Mouse (Mus musculus): ENCODE measurements around the gene Clec4f. TPM values are rescaled to one million over a fixed set of nuclear protein-coding genes. Genes with fewer than 3 reads are reported as not detected.
A peak's percentile ranks its signal among the peaks of the same experiment; 100 is the strongest.

Clec4f gene
- total and polyA plus RNA-seq, 2 experiments from 2014 or later: 0.05 TPM; not detected in 1

- Histone ChIP-seq H3K36me3 (ENCODE audit: insufficient read depth, low read length) (no peaks in the 10 kb centered on the region), H3K4me2 (ENCODE audit: low read depth, low read length) (no peak overlapping the region), H3K27me3 (ENCODE audit: insufficient read depth, low read length) (peaks cover 76% of the 10 kb centered on the region), H3K27ac (no peak overlapping the region), H3K9ac (replicated peaks; ENCODE audit: low read length) (no peak overlapping the region), H3K4me1 (ENCODE audit: insufficient read depth, low read length) (no peaks in the 10 kb centered on the region), H3K9me3 (ENCODE audit: low read length) (no peaks in the 10 kb centered on the region), H3K4me3 (ENCODE audit: low read length) (no peak overlapping the region)
- DNase-seq (ENCODE audit: low spot score): no peak
- WGBS: under 1% methylated on average over 11 of the region's 11 CpGs
- no peak for ATAC-seq
- no peak for TF ChIP-seq CTCF (IDR thresholded peaks at IDR 0.05; ENCODE audit: low read depth)
These were observed 45.0 kb upstream of the Clec4f start for GRCm38 (mm10) chr6:83701001-83701400.

- Histone ChIP-seq H3K4me1 (ENCODE audit: insufficient read depth, low read length) (no peaks in the 10 kb centered on the region), H3K27ac (no peak overlapping the region), H3K4me2 (ENCODE audit: low read depth, low read length) (no peak overlapping the region), H3K4me3 (ENCODE audit: low read length) (no peak overlapping the region), H3K9me3 (ENCODE audit: low read length) (no peaks in the 10 kb centered on the region), H3K36me3 (ENCODE audit: insufficient read depth, low read length) (no peaks in the 10 kb centered on the region), H3K9ac (replicated peaks; ENCODE audit: low read length) (no peak overlapping the region), H3K27me3 (ENCODE audit: insufficient read depth, low read length) (peaks cover 76% of the 10 kb centered on the region)
- DNase-seq (ENCODE audit: low spot score) (no peak), ATAC-seq (no peak)
- WGBS: 7% methylated on average over 5 of the region's 5 CpGs
- TF ChIP-seq CTCF (IDR thresholded peaks at IDR 0.05; ENCODE audit: low read depth): no peak
These were observed 44.0 kb upstream of the Clec4f start for GRCm38 (mm10) chr6:83699971-83700370.

- Histone ChIP-seq H3K4me1 (ENCODE audit: insufficient read depth, low read length) (no peaks in the 10 kb centered on the region), H3K4me2 (ENCODE audit: low read depth, low read length) (no peak overlapping the region), H3K9me3 (ENCODE audit: low read length) (no peaks in the 10 kb centered on the region), H3K27me3 (ENCODE audit: insufficient read depth, low read length) (peaks cover 82% of the 10 kb centered on the region), H3K36me3 (ENCODE audit: insufficient read depth, low read length) (no peaks in the 10 kb centered on the region), H3K9ac (replicated peaks; ENCODE audit: low read length) (no peak overlapping the region), H3K27ac (no peak overlapping the region), H3K4me3 (ENCODE audit: low read length) (no peak overlapping the region)
- WGBS: 6% methylated on average over 8 of the region's 8 CpGs
- ATAC-seq (no peak), DNase-seq (ENCODE audit: low spot score) (no peak)
- no peak for TF ChIP-seq CTCF (IDR thresholded peaks at IDR 0.05; ENCODE audit: low read depth)
These were observed 41.9 kb upstream of the Clec4f start for GRCm38 (mm10) chr6:83697932-83698331.

GRCm38 (mm10) chr6:83696684-83697083 lies 40.7 kb upstream of the Clec4f start:
- Histone ChIP-seq H3K9me3 (ENCODE audit: low read length) (no peaks in the 10 kb centered on the region), H3K36me3 (ENCODE audit: insufficient read depth, low read length) (no peaks in the 10 kb centered on the region), H3K27ac (no peak overlapping the region), H3K27me3 (ENCODE audit: insufficient read depth, low read length) (peaks cover 88% of the 10 kb centered on the region), H3K4me1 (ENCODE audit: insufficient read depth, low read length) (no peaks in the 10 kb centered on the region), H3K4me3 (ENCODE audit: low read length) (no peak overlapping the region), H3K9ac (replicated peaks; ENCODE audit: low read length) (no peak overlapping the region), H3K4me2 (ENCODE audit: low read depth, low read length) (no peak overlapping the region)
- under 1% methylated on average over 7 of the region's 7 CpGs for WGBS
- DNase-seq (ENCODE audit: low spot score) (no peak), ATAC-seq (no peak)
- TF ChIP-seq CTCF (IDR thresholded peaks at IDR 0.05; ENCODE audit: low read depth): no peak

- no peak overlapping the region for H3K9ac ChIP-seq (replicated peaks; ENCODE audit: low read length)
- no peak overlapping the region for H3K4me2 ChIP-seq (ENCODE audit: low read depth, low read length)
- H3K27me3 ChIP-seq (ENCODE audit: insufficient read depth, low read length): peaks cover 93% of the 10 kb centered on the region
- no peak overlapping the region for H3K4me3 ChIP-seq (ENCODE audit: low read length)
- TF ChIP-seq CTCF (IDR thresholded peaks at IDR 0.05; ENCODE audit: low read depth): peak; percentile 32
- no peaks in the 10 kb centered on the region for H3K36me3 ChIP-seq (ENCODE audit: insufficient read depth, low read length)
- WGBS: 9% methylated on average over 3 of the region's 3 CpGs
- H3K27ac ChIP-seq: no peak overlapping the region
- H3K9me3 ChIP-seq (ENCODE audit: low read length): no peaks in the 10 kb centered on the region
- ATAC-seq (no peak), DNase-seq (ENCODE audit: low spot score) (peak; percentile 35)
- H3K4me1 ChIP-seq (ENCODE audit: insufficient read depth, low read length): no peaks in the 10 kb centered on the region
These were observed 39.7 kb upstream of the Clec4f start for GRCm38 (mm10) chr6:83695731-83696130.

GRCm38 (mm10) chr6:83693835-83694234 lies 37.8 kb upstream of the Clec4f start:
- Histone ChIP-seq H3K36me3 (ENCODE audit: insufficient read depth, low read length) (no peaks in the 10 kb centered on the region), H3K4me1 (ENCODE audit: insufficient read depth, low read length) (no peaks in the 10 kb centered on the region), H3K27me3 (ENCODE audit: insufficient read depth, low read length) (peaks cover 91% of the 10 kb centered on the region), H3K27ac (no peak overlapping the region), H3K9me3 (ENCODE audit: low read length) (no peaks in the 10 kb centered on the region), H3K4me3 (ENCODE audit: low read length) (no peak overlapping the region), H3K9ac (replicated peaks; ENCODE audit: low read length) (no peak overlapping the region), H3K4me2 (ENCODE audit: low read depth, low read length) (no peak overlapping the region)
- ATAC-seq (no peak), DNase-seq (ENCODE audit: low spot score) (peak; percentile 89)
- TF ChIP-seq CTCF (IDR thresholded peaks at IDR 0.05; ENCODE audit: low read depth): peak; percentile 73
- WGBS: 0% methylated on average over 9 of the region's 9 CpGs

- no peak for ATAC-seq
- WGBS: 3% methylated on average over 12 of the region's 12 CpGs
These were observed 37.0 kb upstream of the Clec4f start for GRCm38 (mm10) chr6:83692962-83693361.

More at GRCm38 (mm10) chr6:83692962-83693361, 37.0 kb upstream of the Clec4f start:
- H3K4me3 ChIP-seq (ENCODE audit: low read length): no peak overlapping the region
- no peaks in the 10 kb centered on the region for H3K36me3 ChIP-seq (ENCODE audit: insufficient read depth, low read length)
- TF ChIP-seq CTCF (IDR thresholded peaks at IDR 0.05; ENCODE audit: low read depth): no peak
- H3K27ac ChIP-seq: no peak overlapping the region
- H3K4me1 ChIP-seq (ENCODE audit: insufficient read depth, low read length): no peaks in the 10 kb centered on the region
- DNase-seq (ENCODE audit: low spot score): no peak
- no peaks in the 10 kb centered on the region for H3K9me3 ChIP-seq (ENCODE audit: low read length)
- H3K4me2 ChIP-seq (ENCODE audit: low read depth, low read length): no peak overlapping the region
- H3K27me3 ChIP-seq (ENCODE audit: insufficient read depth, low read length): peaks cover 82% of the 10 kb centered on the region
- no peak overlapping the region for H3K9ac ChIP-seq (replicated peaks; ENCODE audit: low read length)
